Mouse (Mus musculus) stomach, embryonic 15.5 days (tissue): ENCODE measurements around the gene Pck1. TPM values are rescaled to one million over a fixed set of nuclear protein-coding genes. Genes with fewer than 3 reads are reported as not detected.

Experiments used
- ATAC-seq: fragments of 200-750 bp; cut with Nextera tagmentation; 2 replicates; pipeline ENCODE4 v1.8.0; 2017; ENCODE audit warnings: low read depth, moderate number of reproducible peaks, moderate TSS enrichment; ENCODE audit not compliant: insufficient read depth, low FRiP score
- H3K27ac ChIP-seq: fragments of 300-500 bp; sonication (generic); 2 replicates; pipeline ENCODE4 v1.5.1; 2015; ENCODE audit warnings: mild to moderate bottlenecking, inconsistent platforms
- H3K27me3 ChIP-seq: fragments of 300-500 bp; sonication (generic); replicated peaks from 2 replicates; pipeline ENCODE4 v1.6.1; 2015; ENCODE audit warnings: inconsistent platforms
- H3K36me3 ChIP-seq: fragments of 300-500 bp; sonication (generic); 2 replicates; pipeline ENCODE4 v1.6.1; 2015; ENCODE audit warnings: inconsistent platforms
- H3K4me1 ChIP-seq: fragments of 300-500 bp; sonication (generic); 2 replicates; pipeline ENCODE4 v1.6.1; 2015; ENCODE audit warnings: inconsistent platforms
- H3K4me2 ChIP-seq: fragments of 300-500 bp; sonication (generic); 2 replicates; pipeline ENCODE4 v1.6.1; 2015; ENCODE audit warnings: mild to moderate bottlenecking, inconsistent platforms
- H3K4me3 ChIP-seq: fragments of 300-500 bp; sonication (generic); replicated peaks from 2 replicates; pipeline ENCODE4 v1.5.1; 2015; ENCODE audit warnings: inconsistent platforms
- H3K9ac ChIP-seq: fragments of 300-500 bp; sonication (generic); 2 replicates; pipeline ENCODE4 v1.6.1; 2015; ENCODE audit warnings: inconsistent platforms
- H3K9me3 ChIP-seq: fragments of 300-500 bp; sonication (generic); 2 replicates; pipeline ENCODE4 v1.6.1; 2016; ENCODE audit warnings: inconsistent platforms
- WGBS: fragments of 180-500 bp; shearing (Covaris S2); methylation state at CpG from one replicate; pipeline ENCODE4 v1.1.7; 2015; 5-methylcytosine and 5-hydroxymethylcytosine counted together
- polyA plus RNA-seq: library from polyadenylated mRNA; unstranded; fragments of >200 nt; fragmentation: Nextera tagmentation; extraction: Ambion mirVana; gene quantifications from 2 replicates; pipeline ENCODE4 v1.2.1, GENCODE M21; 2015

Gene Pck1
- polyA plus RNA-seq, 1 experiment from 2014 or later = 1.2 TPM

DNA sequence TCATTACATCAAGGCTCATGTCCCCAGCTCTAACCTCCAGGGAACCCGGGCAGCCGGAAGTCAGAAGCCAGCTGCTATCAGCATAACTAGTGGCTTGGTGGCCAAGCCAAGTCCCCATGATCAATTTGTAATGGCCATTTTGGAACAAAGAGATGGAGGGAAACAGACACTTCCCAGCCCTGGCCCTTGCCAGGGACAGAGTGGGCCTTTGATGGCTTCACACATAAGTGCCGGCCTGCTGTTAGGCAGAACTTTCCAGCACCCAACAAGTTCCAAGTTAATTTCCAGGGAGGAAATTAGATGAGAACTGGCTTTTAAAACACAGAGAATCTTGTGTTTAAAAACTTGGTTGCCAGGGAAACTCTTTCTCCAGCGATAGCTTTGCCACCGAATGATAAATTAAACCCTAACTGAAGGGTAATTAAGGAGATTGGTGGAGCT lies 15.6 kb downstream of the Pck1 start:
- 44% methylated on average over 5 of the region's 5 CpGs for whole genome bisulfite sequencing
- no peaks in the 10 kb centered on the region for H3K9me3 ChIP-seq
- ATAC-seq = no peak
- H3K27me3 ChIP-seq = 0 out of 2 replicates have a peak, but pooled peaks cover 6% of the 10 kb centered on the region
- no peak overlapping the region for H3K4me2 ChIP-seq
- H3K9ac ChIP-seq = no peak overlapping the region
- H3K36me3 ChIP-seq = no peaks in the 10 kb centered on the region
- H3K4me3 ChIP-seq = no peak overlapping the region
- no peak overlapping the region for H3K27ac ChIP-seq
- H3K4me1 ChIP-seq = peaks cover 24% of the 10 kb centered on the region

DNA sequence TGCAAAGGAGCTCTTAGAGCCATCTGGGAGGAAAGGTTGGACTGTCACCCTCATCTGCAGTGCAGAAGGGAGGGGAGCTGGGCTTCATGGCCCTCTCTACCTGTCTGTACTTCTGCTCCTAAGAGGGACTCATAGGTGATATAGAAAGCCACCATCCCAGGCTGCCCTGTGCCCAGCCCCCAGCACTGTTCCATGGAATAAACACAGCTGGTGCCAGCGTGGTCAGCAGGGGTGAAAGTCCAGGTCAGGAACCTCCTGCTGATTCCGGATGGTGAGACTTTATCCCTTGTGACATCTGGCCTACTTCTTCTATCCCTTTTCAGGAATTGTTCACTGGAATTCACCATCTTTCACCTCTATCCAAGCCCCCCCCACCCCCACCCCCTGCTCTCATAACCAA lies 17.2 kb downstream of the Pck1 start:
- Histone ChIP-seq H3K4me1 (peaks cover 36% of the 10 kb centered on the region), H3K27ac (no peak overlapping the region), H3K9ac (no peak overlapping the region), H3K4me3 (no peak overlapping the region), H3K27me3 (0 out of 2 replicates have a peak, but pooled peaks cover 6% of the 10 kb centered on the region), H3K36me3 (no peaks in the 10 kb centered on the region), H3K4me2 (no peak overlapping the region), H3K9me3 (no peaks in the 10 kb centered on the region)
- WGBS = 55% methylated on average over 2 of the region's 2 CpGs
- no peak for ATAC-seq

DNA sequence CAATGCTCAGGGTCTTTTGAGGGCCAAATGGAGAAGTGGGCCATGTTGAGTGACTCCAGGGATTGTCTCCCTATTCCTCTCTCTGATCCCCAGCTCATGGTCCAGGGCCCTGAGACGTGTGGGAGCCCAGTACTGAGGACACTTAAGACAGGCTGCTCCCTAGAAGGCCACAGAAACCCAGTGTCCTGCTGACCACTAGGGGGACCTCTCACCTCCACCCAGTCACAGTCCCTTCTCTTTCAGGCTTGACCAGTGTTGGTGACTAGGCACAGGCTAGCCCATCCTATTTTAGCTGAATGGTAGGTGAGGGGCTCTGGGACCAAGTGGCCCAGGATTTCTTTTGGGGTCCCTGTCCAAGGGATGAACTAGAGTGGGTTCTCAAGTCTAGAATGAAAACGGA lies 17.9 kb downstream of the Pck1 start:
- Histone ChIP-seq H3K4me2 (no peak overlapping the region), H3K9me3 (no peaks in the 10 kb centered on the region), H3K36me3 (no peaks in the 10 kb centered on the region), H3K9ac (no peak overlapping the region), H3K27me3 (0 out of 2 replicates have a peak, but pooled peaks cover 6% of the 10 kb centered on the region), H3K4me1 (peaks cover 36% of the 10 kb centered on the region), H3K27ac (peak overlapping the region; percentile 96; the same call in 1 of the 2 replicates), H3K4me3 (no peak overlapping the region)
- 50% methylated on average over 2 of the region's 2 CpGs for WGBS
- ATAC-seq = no peak

DNA sequence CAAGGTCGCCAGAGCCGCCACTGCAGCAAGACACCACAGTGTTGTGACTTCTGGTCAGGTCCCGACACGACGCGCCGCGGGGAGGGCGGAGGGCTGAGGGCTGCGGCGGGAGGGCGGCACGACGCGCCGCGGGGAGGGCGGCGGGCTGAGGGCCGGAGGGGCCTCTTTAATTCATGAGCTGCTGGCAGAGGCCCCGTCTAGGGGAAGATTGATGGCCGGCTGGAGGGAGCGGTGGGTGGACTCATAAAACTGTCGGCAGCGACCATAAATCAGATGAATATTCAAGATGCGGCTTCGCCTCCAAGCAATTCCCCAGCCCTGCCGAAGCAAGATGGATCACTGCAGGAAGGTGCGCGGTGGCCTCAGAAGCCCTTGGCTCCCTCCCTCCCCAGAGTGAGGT lies 18.6 kb downstream of the Pck1 start:
- Histone ChIP-seq H3K9me3 (no peaks in the 10 kb centered on the region), H3K36me3 (no peaks in the 10 kb centered on the region), H3K4me1 (peaks cover 36% of the 10 kb centered on the region), H3K4me3 (peak overlapping the region; percentile 25), H3K27ac (peak overlapping the region; percentile 96), H3K27me3 (0 out of 2 replicates have a peak, but pooled peaks cover 6% of the 10 kb centered on the region), H3K4me2 (peak overlapping the region; percentile 55), H3K9ac (no peak overlapping the region)
- ATAC-seq = peak; percentile 11
- 1% methylated on average over 30 of the region's 30 CpGs for WGBS

DNA sequence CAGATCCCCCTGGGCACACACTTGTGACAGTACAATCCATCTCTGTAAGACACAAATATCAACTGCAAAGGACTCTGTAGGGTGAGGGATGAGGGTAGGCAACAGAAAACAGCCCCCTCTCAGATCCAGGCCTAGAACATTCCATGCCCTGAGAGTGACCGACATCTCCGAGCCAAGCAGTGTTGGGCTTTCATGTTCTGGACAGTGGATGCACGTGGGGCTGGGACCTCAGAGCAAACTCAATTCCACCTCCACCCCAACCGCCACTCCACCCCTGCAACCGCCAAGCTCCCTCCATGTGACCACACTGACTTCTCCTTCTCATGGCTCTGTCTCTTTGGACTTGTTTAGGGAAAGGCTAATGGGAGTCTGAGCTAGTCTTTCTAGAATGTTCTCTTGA lies 19.1 kb downstream of the Pck1 start:
- Histone ChIP-seq H3K4me3 (peak overlapping the region; percentile 25; the same call in 1 of the 2 replicates), H3K4me1 (peaks cover 36% of the 10 kb centered on the region), H3K9ac (no peak overlapping the region), H3K27me3 (0 out of 2 replicates have a peak, but pooled peaks cover 6% of the 10 kb centered on the region), H3K9me3 (no peaks in the 10 kb centered on the region), H3K4me2 (peak overlapping the region; percentile 55), H3K27ac (peak overlapping the region; percentile 96), H3K36me3 (no peaks in the 10 kb centered on the region)
- no peak for ATAC-seq
- WGBS = 44% methylated on average over 5 of the region's 5 CpGs

DNA sequence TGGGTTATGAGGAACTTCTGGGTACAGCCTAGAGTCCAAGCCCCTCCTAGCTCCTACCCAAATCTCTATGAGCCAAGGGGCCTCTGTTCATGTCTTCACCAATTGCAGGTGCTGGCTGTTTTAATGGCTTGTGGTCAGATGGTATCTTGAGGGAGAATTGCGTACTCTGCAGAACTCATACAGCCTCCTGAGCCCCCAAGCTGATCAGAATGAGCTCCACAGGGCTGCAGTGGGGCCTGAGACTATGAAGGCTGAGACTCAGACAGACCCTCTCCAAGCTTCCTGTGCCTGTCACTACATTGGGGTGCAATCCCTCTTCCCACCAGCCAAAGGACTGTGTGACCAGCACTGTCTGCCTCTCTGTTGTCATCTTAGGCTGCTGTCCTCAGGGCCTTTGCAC lies 19.5 kb downstream of the Pck1 start:
- WGBS = 91% methylated on average over 1 of the region's 1 CpGs
- ATAC-seq = no peak
- Histone ChIP-seq H3K4me3 (no peak overlapping the region), H3K4me1 (peaks cover 36% of the 10 kb centered on the region), H3K36me3 (no peaks in the 10 kb centered on the region), H3K9ac (no peak overlapping the region), H3K27ac (peak overlapping the region; percentile 96; the same call in 1 of the 2 replicates), H3K27me3 (0 out of 2 replicates have a peak, but pooled peaks cover 6% of the 10 kb centered on the region), H3K4me2 (no peak overlapping the region), H3K9me3 (no peaks in the 10 kb centered on the region)

DNA sequence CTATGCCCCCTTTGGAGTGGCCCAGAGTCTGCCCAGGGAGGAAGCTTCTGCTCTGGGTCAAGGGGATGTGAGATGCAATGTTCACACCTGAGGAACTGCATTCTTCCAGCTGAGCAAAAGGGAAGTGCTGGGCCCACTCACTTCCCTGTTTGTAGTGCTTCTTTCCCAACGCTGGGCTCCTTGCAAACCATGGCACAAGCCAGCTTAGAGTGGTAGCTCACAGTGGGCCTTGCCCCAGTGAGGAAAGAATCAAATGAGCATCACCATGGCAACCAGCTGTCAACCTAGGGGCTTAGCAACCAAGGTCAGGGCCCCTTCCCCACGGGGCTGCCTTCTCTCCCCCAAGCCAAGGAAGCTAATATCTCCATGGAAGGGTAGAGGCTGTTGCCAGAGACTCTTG lies 20.2 kb downstream of the Pck1 start:
- Histone ChIP-seq H3K36me3 (no peaks in the 10 kb centered on the region), H3K27me3 (0 out of 2 replicates have a peak, but pooled peaks cover 3% of the 10 kb centered on the region), H3K4me2 (peak overlapping the region; percentile 54), H3K4me1 (peaks cover 36% of the 10 kb centered on the region), H3K4me3 (no peak overlapping the region), H3K9me3 (no peaks in the 10 kb centered on the region), H3K9ac (no peak overlapping the region), H3K27ac (peak overlapping the region; percentile 96)
- 35% methylated on average over 2 of the region's 2 CpGs for WGBS
- no peak for ATAC-seq

DNA sequence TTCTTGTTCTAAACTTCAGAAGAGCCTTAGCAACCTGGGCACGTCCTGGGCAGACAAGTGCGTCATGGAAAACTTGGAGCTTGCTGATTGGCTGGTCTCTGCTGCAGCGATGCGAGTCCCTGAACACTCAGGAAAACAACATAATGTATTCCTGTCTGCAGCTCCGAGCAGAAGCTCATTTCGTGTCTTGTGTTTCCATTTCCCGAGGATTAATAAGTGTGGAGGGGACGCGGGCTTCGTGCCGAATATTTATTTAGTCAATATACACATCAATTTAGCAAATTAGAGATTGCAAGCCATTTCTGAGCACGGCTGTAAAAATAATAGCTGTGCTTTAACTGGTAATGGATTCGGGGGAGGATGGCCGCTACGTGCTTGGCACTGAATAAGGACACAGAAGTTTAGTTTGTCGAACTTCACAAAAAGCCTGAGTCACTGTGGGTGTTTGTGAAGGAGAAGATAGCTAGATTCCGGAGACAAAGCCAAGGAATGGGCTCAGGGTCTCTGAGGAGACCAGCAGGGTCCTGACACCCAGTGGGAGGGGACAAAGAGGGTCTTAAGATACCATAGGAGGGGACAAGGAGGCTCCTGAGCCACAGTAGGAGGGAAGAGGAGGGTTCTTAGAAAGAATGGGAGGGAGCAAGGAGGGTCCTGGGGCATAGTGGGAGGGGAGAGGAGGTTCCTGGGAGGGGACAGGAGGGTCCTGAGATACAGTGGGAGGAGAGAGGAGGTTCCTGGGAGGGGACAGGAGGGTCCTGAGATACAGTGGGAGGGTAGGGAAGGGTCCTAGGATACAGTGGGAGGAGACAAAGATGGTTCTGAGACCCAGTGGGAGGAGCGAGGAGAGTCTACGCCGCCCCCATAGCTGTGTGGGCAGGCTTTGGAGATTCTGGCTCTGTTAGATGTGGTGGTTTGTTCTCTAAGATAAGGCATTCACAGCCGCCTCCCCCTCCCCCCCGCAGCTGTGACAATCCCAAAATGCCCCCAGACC lies 21.0 kb downstream of the Pck1 start:
- Histone ChIP-seq H3K9ac (no peak overlapping the region), H3K27ac (peak overlapping the region; percentile 96), H3K4me3 (peak overlapping the region; percentile 26), H3K9me3 (no peaks in the 10 kb centered on the region), H3K4me2 (peak overlapping the region; percentile 54), H3K36me3 (no peaks in the 10 kb centered on the region), H3K27me3 (0 out of 2 replicates have a peak, but pooled peaks cover 2% of the 10 kb centered on the region), H3K4me1 (peaks cover 36% of the 10 kb centered on the region)
- ATAC-seq = peak; percentile 75
- 4% methylated on average over 22 of the region's 22 CpGs for whole genome bisulfite sequencing

DNA sequence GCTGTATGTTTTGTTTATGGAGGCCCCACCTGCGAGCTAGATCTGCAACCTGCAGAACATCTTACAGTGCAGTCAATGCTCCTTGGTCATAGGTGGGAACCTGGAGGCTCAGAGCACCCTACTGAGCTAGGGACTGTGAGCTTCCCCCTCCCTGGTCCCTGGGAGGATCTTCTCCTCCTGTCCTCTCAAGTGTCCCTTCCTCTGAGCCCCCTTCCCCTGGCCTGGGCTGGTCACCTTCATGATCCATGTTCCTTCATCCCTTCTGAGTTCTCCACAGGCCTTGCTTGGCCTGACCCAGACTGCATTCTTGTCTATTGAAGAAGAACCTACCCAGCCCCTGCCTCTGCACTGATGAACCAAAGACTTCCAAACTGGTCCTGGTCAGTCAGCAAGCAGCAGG lies 21.7 kb downstream of the Pck1 start:
- Histone ChIP-seq H3K4me1 (peaks cover 36% of the 10 kb centered on the region), H3K9me3 (no peaks in the 10 kb centered on the region), H3K9ac (no peak overlapping the region), H3K27ac (peak overlapping the region; percentile 96), H3K4me3 (no peak overlapping the region), H3K27me3 (0 out of 2 replicates have a peak, but pooled peaks cover 2% of the 10 kb centered on the region), H3K36me3 (no peaks in the 10 kb centered on the region), H3K4me2 (peak overlapping the region; percentile 54)
- 31% methylated on average over 1 of the region's 1 CpGs for WGBS
- ATAC-seq = no peak

DNA sequence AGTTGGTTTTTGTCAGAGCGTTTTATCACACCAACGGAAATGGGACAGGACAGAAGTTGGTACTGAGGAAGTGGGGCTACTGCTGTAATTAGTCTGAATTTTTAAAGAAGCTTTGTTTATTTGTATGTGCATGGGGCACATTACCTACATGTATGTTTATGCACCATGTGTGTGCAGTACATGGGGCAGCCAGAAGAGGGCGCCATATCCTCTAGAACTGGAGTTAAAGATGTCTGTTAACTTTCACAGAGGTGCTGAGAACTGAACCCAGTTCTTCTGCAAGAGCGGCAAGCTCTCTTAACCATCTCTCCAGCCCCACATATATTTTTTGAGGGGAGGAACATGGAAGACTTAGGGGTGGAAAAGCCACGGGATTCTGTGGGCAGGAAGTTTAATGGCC lies 22.9 kb downstream of the Pck1 start:
- WGBS = 90% methylated on average over 5 of the region's 5 CpGs
- peaks cover 36% of the 10 kb centered on the region for H3K4me1 ChIP-seq

DNA sequence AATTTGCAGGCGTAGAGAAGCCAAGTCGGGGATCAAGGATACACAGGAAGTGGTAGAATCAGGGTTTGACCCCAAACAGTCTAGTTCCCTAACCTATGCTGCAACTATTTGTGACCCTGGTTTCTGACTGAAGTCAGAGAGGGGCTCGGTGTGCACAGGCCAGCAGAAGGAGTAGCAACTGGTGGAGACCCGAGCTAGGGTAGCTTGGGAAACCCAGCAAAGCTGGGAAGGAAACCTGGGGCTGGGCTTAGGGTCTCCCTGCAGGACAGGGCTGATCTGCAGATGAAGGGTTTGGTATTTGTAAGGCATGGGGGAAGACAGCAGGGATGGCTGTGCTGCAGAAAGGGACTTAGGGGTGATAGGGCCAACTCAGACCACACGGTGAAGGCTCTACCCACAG lies 24.6 kb downstream of the Pck1 start:
- H3K4me2 ChIP-seq = no peak overlapping the region
- WGBS = 75% methylated on average over 5 of the region's 5 CpGs
- H3K4me3 ChIP-seq = no peak overlapping the region
- H3K27me3 ChIP-seq = no peaks in the 10 kb centered on the region
- H3K27ac ChIP-seq = no peak overlapping the region
- peaks cover 19% of the 10 kb centered on the region for H3K4me1 ChIP-seq
- H3K36me3 ChIP-seq = no peaks in the 10 kb centered on the region
- ATAC-seq = no peak
- no peak overlapping the region for H3K9ac ChIP-seq
- no peaks in the 10 kb centered on the region for H3K9me3 ChIP-seq

More for the DNA sequence above, 22.9 kb downstream of the Pck1 start:
- no peaks in the 10 kb centered on the region for H3K9me3 ChIP-seq
- no peak overlapping the region for H3K27ac ChIP-seq
- no peak for ATAC-seq
- no peak overlapping the region for H3K9ac ChIP-seq
- no peak overlapping the region for H3K4me3 ChIP-seq
- no peaks in the 10 kb centered on the region for H3K36me3 ChIP-seq
- no peak overlapping the region for H3K4me2 ChIP-seq
- 0 out of 2 replicates have a peak, but pooled peaks cover 1% of the 10 kb centered on the region for H3K27me3 ChIP-seq

DNA sequence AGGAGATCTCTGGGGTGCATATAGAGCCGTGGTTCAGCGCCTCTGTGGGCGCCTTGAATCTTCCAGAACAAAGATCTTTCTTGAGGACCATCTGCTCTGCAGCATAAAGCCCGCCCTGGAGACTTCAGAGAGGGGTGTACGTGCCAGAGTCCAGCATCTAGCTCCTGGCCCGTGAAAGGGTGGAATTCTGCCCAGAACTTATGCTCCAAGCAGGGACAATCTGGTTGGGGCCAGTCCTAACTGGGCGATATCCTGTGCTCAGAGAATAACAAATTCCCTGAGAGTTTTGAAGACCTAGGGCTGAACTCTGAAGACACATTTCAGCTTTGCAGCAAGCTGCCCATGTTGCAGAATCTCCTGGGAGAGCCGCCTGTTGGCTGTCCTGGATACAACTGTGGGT lies 25.1 kb downstream of the Pck1 start:
- WGBS = 75% methylated on average over 8 of the region's 8 CpGs
- H3K4me3 ChIP-seq = no peak overlapping the region
- H3K36me3 ChIP-seq = no peaks in the 10 kb centered on the region
- H3K4me2 ChIP-seq = no peak overlapping the region
- H3K9ac ChIP-seq = no peak overlapping the region
- H3K9me3 ChIP-seq = no peaks in the 10 kb centered on the region
- H3K27me3 ChIP-seq = no peaks in the 10 kb centered on the region
- H3K4me1 ChIP-seq = peaks cover 15% of the 10 kb centered on the region
- no peak overlapping the region for H3K27ac ChIP-seq
- no peak for ATAC-seq
